Mouse (Mus musculus): Measurements from ENCODE around the gene Defb25.

DNA sequence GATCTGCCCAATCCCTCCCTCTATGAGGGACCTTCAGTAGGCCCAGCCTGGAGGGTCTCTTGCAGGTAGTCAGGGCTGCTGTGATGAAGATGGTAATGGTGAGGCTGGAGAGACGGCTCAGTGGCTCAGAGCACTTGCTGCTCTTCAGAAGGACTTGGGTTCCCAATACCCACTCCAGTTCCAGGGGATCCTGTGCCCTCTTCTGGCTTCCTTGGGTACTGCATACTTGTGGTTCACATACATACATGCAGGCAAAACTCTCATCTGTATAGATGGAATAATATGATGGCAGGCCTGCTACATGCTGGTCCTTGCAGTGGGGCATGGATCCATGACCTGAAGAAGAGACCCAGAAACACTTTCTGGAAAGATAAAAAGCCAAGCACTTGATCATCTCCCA lies 14.1 kb downstream of the Defb25 start:
- no peak for TF ChIP-seq CTCF (IDR thresholded peaks at IDR 0.05; ENCODE audit: borderline replicate concordance, insufficient read depth, low read length)
- TF ChIP-seq POLR2A (IDR thresholded peaks at IDR 0.05; ENCODE audit: low read depth, low read length) = no peak

All from embryonic fibroblast, embryonic 13.5 days (primary cell).